Mouse (Mus musculus): Measurements from ENCODE around the gene Litaf. TPM values are rescaled to one million over a fixed set of nuclear protein-coding genes. Genes with fewer than 3 reads are reported as not detected.
A peak's percentile ranks its signal among the peaks of the same experiment; 100 is the strongest.

Litaf gene
- 5.4 and 6.6 TPM in 2 replicates for total RNA-seq (2014; fragmentation: Nextera tagmentation)
- 6.9 and 9.4 TPM in 2 replicates for total RNA-seq (2017)

DNA sequence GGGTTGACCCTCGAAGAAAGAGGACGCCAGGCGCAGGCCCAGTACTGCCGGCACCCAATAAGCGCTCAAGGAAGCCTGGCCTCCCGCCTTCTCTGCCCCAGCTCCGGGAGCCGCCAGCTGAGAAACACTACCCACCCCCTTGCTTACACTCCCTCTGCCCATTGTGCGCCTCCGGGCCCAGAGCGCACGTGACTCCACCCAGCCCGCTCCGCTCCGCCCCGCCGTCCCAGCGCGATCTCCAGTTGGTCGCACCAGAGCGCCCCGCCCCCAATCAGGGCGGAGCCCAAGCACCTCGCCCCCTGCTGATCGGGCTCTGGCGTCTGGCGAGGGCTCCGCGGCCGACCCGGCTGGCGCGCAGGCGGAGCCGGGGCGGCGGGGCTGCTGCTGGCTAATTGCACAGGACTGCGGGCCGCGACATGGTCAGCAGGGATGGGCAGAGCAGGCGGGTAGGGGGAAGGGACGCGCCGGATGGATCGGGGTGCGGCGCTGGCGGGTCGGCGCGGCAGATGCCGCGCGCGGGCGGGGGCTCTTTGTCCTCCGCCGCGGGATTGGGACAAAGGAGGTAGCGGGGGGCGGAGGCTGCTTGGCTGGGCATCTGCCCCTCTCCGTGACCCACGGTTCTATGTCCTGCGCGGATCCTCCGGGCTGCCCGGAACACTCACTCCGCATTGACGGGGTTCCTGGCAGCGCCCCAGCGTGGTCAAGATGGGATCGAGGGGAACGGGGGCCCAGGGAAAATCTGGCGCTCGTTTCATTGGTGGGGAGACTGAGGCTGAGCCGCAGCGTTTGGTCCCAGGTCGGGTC lies at the start of gene Litaf:
Litaf (minus strand) TSS at position 129 of the 804 bp plus-strand sequence.
- ATAC-seq (replicated peaks; ENCODE audit: low FRiP score, low TSS enrichment, poor library complexity, severe bottlenecking): peak; percentile 98

DNA sequence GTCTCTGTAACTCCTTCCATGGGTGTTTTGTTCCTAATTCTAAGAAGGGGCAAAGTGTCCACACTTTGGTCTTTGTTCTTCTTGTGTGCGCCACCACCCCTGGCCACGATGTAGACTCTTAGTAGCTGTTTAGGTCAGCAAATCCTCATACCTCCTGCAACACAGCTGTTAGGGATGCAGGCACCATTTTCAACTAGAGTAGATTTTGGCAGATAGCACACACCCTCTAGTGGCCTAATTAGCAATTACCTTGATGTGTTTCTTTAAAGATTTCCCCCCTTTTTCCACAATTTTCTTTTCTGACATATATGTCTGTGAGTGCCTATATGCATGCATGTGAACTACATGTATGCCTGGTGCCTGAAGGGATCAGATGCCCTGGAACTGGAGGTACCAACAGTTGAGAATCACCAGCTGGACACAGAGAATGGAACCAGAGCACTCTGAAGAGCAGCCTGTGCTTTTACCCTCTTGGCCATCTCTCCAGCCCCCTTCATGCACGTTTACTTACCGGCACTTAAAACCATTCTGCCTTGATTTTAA lies 43.3 kb upstream of the Litaf start:
- ATAC-seq (replicated peaks; ENCODE audit: low FRiP score, low TSS enrichment, poor library complexity, severe bottlenecking): peak; percentile 55; the same call in 1 of the 2 replicates

DNA sequence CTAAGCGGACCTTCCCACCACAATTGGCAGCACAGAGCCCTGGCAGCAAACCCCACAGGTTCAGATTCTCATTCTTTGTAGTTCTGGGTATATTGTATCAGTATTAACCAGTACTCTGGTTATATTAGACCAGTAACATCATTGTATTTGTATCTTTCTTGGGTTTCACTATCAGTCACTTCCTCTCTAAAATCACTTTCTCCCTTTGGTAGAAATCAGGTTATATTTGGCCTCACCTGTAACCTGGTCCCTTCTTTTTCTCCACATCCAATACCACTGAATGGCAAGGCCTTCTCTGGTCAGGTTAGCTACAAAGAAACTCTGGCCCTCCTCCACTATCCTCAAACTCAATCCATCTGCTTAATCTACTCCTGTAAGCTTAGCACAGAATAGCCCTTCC lies 38.9 kb upstream of the Litaf start:
- no peak for ATAC-seq (replicated peaks; ENCODE audit: low FRiP score, low TSS enrichment, poor library complexity, severe bottlenecking)

DNA sequence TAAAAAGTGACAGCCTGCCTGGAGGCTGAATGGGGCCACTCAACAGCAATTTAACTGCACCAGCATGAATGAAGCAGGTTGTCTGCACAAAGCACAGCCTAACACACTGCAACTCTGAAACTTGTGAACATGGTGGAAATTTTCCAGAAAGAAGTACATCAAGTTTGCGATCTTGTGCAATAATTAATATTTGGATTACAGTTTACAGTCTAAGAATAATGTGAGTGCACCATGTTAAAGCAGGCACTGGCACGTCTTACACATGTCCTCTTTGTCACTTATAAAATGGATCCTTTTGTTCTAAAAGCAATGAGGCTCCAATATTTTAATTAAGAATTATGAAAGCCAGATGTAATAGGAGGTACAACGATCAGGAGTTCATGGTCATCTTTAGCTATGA lies 31.3 kb upstream of the Litaf start:
- no peak for ATAC-seq (replicated peaks; ENCODE audit: low FRiP score, low TSS enrichment, poor library complexity, severe bottlenecking)

DNA sequence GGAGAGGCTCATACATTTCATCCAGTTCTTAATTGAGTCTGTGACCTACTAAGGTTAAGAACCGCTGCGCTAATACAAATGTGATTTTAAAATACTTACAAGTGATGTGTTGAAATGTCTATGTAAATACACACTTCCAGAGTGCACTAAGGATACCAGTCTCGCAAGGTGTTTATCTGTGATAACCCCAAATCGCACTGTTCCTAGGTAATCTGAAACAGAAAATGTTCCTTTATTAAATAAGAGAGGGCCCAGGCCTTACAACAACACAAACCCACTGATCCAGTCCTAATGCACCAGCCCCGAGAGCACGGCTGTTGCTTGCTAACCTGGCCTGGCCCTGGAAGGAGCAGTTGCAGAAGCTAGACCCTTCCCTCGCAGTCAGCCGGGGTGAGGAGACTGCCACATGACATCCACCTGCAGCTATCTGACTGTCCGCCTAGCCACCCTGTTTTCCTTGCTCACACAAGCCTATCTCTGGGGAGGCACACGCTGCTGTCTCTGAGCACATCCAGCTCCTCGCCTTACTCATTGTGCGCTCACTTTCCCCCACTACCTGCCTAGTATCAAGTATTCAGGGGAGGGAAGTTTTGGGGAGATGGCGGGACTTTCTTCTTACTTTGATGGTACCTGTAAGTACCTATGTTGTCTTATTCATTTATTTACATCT lies 27.9 kb upstream of the Litaf start:
- peak; percentile 70 for ATAC-seq (replicated peaks; ENCODE audit: low FRiP score, low TSS enrichment, poor library complexity, severe bottlenecking)

DNA sequence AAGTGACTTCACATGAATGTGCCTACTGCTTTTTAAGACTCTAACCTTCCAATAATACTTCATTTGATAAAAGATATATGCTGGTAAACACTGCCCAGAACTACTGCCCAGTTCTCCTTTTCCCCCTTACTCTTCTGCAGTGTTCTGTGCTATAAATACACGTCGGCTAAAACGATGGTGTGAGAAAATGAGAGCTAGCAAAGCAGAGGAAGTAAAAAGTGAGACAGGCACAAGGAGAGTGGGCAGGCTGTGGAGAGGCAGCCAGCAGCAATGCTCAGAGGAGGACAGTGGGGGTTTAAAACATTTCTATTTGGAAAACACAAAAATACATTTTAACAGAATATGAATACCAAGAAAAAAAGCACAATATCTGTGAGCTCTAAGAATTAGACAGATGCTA lies 26.6 kb upstream of the Litaf start:
- ATAC-seq (replicated peaks; ENCODE audit: low FRiP score, low TSS enrichment, poor library complexity, severe bottlenecking): no peak

DNA sequence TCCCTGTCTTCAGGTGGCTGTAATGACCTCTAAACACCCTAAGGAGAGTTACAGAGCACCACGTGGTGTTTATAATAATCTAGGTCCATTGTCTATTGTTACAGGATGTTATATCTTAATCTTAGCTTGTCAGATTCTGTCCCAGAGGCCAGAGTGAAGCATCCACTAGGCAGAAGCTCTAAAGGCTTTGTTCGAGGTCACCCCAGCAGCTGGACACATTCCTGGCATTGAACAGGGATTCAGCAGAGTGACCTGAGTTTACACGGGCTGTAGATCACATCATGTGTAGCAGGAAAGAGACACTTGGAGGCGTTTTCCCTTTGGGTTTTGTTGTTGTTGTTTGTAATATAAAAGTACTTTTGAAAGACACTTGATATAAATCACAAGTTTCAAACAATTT lies 26.1 kb upstream of the Litaf start:
- no peak for ATAC-seq (replicated peaks; ENCODE audit: low FRiP score, low TSS enrichment, poor library complexity, severe bottlenecking)

DNA sequence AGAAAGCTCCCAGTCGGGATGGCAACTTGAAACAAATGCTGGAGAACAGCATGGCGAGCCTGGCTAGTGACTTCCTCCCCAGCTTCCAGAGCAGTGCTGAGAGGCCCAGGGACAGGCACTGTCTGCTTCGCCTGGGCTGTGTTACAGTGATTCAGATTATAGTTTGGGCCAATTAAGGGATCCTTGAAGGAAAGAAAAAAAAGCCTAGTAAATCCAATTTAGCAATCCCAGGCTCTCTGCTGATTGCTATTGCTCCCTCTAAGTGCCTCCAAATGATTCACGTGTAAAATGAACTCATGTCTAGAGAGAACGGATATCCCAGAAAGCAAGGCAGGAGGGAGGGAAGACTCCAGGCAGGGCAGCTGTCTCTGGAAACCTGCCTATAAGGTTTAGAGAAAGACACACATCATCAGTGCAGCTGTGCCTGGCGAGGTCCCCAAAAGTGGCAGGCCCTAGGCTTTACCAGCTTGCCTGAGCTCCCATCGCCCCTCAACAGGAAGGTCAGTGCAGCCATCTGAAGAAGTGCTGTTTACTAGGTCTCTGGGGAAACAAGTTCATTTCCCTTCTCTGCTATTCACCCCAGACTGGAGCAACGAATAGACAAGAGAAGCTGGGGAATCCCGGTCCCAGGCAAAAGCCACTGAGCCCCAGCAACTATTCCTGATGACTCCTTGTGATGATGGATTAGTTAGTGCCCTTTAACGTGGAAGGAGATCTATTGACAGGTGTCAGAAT lies 25.0 kb upstream of the Litaf start:
- no peak for ATAC-seq (replicated peaks; ENCODE audit: low FRiP score, low TSS enrichment, poor library complexity, severe bottlenecking)

DNA sequence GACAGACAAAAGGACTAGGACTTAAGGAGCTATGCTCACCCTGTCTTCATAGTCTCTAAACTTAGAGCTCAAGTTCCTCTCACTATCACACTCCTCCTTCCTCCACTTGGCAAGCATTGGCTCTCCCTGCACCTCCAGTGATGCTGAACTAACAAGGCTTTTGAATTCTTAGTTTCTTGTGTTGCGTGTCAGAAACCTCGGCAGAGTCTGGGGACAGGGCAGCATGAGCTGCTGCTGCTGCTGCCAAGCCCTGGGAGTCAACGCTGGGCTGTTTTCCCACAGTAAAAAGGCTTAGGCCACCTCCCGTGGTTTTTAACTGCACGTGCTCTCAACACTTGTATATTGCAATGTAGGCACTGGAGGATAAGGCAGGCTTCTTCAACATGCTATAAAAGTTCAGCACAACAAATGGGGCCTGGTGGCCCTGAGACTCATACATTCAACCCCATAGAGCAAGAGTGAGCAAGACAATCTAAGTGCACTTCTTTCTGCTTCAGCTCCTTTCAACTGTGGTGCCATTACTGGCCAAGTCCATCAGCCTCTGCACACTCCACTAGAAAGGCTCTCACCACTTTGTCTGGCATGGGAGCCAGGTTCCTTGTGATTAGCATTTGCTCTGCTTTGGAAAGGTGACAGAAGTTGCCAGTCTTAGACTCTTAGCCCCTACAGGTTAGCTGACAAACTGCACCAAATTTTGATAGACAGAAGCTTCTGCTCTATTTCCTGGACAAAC lies 21.1 kb upstream of the Litaf start:
- peak; percentile 53 for ATAC-seq (replicated peaks; ENCODE audit: low FRiP score, low TSS enrichment, poor library complexity, severe bottlenecking)

DNA sequence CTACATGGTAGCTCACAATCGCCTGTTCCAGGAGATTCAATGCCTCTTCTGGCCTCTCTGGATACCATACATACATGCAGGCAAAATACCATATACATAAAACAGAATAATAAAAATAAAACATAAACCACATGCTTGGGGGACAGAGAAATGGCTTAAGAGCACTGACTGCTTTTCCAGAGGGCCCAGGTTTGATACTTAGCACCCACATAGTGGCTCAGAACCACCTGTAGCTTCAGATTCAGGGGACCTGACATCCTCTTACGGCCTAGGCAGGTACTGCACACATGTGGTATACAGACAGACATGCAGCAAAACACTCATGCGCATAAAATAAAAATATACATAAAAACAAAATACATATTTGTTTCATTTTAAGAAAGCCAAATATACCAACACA lies 20.3 kb upstream of the Litaf start:
- ATAC-seq (replicated peaks; ENCODE audit: low FRiP score, low TSS enrichment, poor library complexity, severe bottlenecking): no peak

DNA sequence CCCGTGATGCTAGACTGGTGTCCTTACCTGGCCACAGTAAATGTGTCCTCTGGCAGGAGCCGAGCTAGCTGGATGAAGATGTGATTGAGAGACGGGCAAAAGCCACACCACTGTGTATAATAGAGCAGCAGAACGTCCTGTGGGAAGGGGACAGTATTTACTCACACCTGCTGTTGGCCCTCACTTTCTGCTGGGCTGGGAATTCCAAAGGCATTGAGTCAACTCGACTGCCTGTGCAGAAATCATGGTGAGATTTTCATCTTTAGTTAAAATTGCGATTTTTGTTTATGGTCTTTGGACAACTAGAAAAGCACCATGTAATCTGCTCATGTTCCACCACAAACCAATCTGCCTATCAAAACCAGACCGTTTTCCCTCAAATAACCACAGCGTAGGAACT lies 18.2 kb upstream of the Litaf start:
- no peak for ATAC-seq (replicated peaks; ENCODE audit: low FRiP score, low TSS enrichment, poor library complexity, severe bottlenecking)

DNA sequence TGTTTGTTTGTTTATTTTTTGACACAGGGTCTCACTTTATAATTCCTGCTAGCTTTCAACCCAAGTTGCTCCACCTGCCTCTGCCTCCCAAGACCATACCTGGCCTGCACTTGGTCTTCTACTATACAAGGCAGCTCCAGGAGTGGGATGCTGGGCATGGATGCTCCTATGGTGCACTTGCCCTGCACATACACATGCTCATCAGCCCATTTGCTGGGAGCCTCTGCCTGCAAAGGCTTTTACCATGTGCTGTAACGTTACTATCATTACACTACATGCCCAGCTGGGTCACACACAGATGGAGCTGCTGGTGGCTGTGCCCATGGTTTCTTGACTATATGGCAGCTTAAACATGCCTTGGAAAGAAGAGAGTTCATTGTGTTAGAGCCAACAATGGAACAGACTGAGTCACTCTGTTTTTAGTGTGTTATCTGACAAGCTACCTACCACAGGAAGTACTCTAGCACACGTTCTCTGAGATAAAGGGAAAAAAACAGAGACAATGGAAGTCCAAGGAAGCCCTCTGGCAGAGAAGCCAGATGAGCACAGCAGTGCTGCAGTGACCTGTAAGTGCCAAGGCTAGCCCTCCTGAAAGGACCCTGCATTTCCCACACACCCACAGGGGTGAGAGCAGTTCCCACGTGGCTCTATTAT lies 12.4 kb upstream of the Litaf start:
- ATAC-seq (replicated peaks; ENCODE audit: low FRiP score, low TSS enrichment, poor library complexity, severe bottlenecking): peak; percentile 86

DNA sequence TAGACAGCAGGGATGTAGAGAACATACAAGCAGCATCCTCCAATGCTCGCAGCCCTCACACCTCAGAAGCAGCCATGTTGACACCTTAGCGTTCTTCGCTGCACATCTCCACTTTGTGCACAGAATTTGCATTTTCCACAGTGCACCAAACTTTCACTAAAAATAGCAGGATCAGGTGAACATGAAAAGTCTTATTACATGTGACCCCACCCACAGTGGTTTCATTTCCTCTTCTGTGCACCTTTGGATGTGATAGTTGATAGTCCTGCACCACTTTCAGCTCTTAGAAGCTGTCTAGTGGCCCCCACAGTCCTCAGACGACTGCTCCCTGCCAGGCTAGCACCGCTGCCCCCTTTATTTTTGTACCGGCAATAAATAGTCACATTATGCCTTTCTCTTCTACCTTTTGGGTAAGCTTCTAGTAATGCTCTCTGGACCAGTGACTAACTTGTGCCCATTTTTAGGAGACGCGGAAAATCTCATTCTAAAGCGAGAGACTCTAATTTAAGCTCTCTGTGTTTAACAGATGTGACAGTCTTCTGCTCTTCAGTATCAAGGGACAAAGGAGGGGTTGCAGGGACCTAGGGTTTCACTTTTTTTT lies 11.7 kb upstream of the Litaf start:
- no peak for ATAC-seq (replicated peaks; ENCODE audit: low FRiP score, low TSS enrichment, poor library complexity, severe bottlenecking)

DNA sequence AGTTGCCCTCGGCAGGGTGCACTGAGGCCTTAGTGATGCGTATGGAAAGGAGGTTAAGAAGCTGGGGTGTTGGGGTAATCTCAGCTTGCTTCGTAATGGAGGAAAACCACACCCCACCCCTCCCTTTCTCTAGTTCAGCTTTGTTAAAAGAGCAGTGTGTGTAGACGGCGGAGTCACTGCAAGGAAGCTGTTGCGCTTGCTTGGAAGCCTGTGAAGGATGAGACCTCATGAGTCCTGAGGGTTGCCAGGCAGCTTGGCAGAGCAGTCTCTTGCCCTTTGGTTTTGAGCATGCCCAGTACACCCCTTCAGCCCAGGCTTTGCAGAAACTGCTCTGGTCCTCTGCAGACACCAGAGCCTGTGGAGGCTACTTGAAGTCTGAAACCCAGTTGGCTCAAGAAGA lies 7.1 kb upstream of the Litaf start:
- no peak for ATAC-seq (replicated peaks; ENCODE audit: low FRiP score, low TSS enrichment, poor library complexity, severe bottlenecking)

DNA sequence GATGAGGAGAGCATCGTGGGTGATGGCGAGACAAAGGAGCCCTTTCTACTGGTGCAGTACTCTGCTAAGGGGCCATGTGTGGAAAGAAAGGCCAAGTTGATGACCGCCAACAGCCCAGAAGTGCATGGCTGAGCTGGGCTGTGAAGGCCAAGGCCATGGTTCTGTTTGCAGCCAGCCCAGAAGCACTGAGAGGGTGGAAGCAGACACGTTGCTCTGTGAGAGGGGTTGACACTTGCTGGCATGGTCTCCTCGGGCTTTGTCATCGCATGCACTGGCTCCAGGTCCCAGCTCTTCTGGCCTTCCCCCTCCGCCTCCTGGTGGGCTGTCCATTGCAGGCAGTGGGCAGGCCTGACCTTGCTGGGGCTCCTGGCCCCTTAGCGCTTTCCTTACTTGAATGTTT lies 6.5 kb upstream of the Litaf start:
- ATAC-seq (replicated peaks; ENCODE audit: low FRiP score, low TSS enrichment, poor library complexity, severe bottlenecking): no peak

DNA sequence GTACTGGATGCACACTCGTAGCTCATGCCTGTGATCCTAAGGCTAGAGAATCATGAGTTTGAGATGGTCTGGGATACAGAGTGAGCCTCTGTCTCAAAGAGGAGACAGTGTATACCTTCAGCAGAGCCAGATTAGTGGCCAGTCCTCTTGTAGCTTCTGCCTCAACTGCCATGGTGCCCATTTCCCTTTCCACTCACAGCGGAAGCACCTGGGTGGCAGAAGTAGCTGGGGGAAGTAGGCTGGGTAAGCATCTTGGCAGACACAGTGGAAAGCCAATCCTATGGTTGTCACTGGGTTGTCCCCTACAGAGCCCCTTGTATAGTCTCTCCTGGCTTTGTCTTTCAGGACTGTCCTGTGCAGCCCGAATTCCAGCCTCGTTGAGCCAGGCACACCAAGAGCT lies 5.9 kb upstream of the Litaf start:
- no peak for ATAC-seq (replicated peaks; ENCODE audit: low FRiP score, low TSS enrichment, poor library complexity, severe bottlenecking)

DNA sequence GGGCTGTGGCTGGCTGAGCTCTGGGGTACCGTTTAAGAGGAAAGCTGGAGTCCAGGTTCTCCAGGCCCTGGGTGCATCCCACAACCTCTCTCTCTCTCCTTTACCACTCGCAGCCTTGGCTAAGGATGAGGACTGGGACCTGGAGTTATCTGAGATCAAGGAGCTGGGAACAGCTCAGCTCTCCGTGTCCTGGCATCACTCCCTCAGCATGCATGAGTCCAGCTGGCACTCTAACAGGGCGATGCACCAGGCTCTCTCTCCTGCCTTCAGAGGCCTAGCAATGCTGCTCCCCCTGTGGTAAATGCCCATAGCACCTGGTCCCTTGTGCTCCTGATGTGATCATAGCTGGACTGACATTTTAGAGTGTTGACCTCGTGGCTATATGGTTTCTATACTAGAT lies 5.2 kb upstream of the Litaf start:
- ATAC-seq (replicated peaks; ENCODE audit: low FRiP score, low TSS enrichment, poor library complexity, severe bottlenecking): no peak

DNA sequence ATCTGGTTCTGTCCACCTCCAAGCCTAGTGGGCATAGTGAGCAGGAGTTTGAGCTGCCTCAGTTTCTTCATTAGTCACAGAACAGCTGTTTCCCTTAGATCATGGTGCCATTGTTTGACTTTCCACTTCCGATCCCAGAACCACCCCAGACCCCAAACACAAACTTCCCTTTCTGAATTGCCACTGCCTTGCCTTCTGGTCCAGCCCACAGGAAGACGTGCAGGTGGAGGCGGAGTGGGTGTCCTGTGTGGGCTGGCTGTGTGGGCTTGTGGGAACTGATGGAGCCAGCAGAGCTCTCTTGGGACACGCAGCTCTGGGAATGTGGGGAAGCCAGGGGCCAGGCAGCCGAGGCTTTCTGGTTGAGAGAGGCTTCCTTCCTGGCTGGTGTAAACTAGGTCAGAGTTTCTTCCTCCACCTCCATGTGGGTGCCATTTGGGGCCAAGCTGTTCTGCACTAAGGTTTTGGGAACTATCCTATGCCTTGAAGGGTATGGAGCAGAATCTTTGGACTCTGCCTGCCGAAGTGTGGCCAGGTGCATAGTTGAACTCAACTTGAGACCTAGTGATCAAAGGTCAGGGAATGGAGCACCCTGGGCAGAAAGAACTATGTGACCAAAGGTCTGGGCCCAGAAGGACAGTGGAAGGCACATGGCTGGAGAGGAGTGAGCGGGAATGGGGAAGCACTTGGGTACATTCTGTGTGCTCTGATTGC lies 3.9 kb upstream of the Litaf start:
- ATAC-seq (replicated peaks; ENCODE audit: low FRiP score, low TSS enrichment, poor library complexity, severe bottlenecking): no peak
